Mouse (Mus musculus): ENCODE measurements around the gene Fndc1. TPM values are rescaled to one million over a fixed set of nuclear protein-coding genes. Genes with fewer than 3 reads are reported as not detected.

Fndc1 gene
- total and polyA plus RNA-seq, 2 experiments from 2014 or later, result 3.2 to 7.3 TPM

GRCm38 (mm10) chr17:7855851-7856250 is 28.7 kb upstream of the Fndc1 start:
- WGBS, result 71% methylated on average over 8 of the region's 8 CpGs
- Histone ChIP-seq H3K4me1 (ENCODE audit: insufficient read depth, low read length) (no peaks in the 10 kb centered on the region), H3K27me3 (ENCODE audit: insufficient read depth, low read length) (no peaks in the 10 kb centered on the region), H3K9ac (replicated peaks; ENCODE audit: low read length) (no peak overlapping the region), H3K4me2 (ENCODE audit: low read depth, low read length) (no peak overlapping the region), H3K27ac (no peak overlapping the region), H3K4me3 (ENCODE audit: low read length) (no peak overlapping the region), H3K36me3 (ENCODE audit: insufficient read depth, low read length) (no peaks in the 10 kb centered on the region), H3K9me3 (ENCODE audit: low read length) (no peaks in the 10 kb centered on the region)
- no peak for TF ChIP-seq CTCF (IDR thresholded peaks at IDR 0.05; ENCODE audit: low read depth)
- DNase-seq (ENCODE audit: low spot score) (no peak), ATAC-seq (no peak)

- TF ChIP-seq CTCF (IDR thresholded peaks at IDR 0.05; ENCODE audit: low read depth), result no peak
- Histone ChIP-seq H3K4me2 (ENCODE audit: low read depth, low read length) (no peak overlapping the region), H3K9ac (replicated peaks; ENCODE audit: low read length) (no peak overlapping the region), H3K4me3 (ENCODE audit: low read length) (no peak overlapping the region), H3K36me3 (ENCODE audit: insufficient read depth, low read length) (no peaks in the 10 kb centered on the region), H3K27ac (no peak overlapping the region), H3K27me3 (ENCODE audit: insufficient read depth, low read length) (no peaks in the 10 kb centered on the region), H3K4me1 (ENCODE audit: insufficient read depth, low read length) (no peaks in the 10 kb centered on the region), H3K9me3 (ENCODE audit: low read length) (no peaks in the 10 kb centered on the region)
- 35% methylated on average over 4 of the region's 4 CpGs for WGBS
- ATAC-seq (no peak), DNase-seq (ENCODE audit: low spot score) (no peak)
Measured at GRCm38 (mm10) chr17:7851979-7852378, 24.9 kb upstream of the Fndc1 start.

GRCm38 (mm10) chr17:7851527-7851926 is 24.4 kb upstream of the Fndc1 start:
- no peak for DNase-seq (ENCODE audit: low spot score)
- no peaks in the 10 kb centered on the region for H3K9me3 ChIP-seq (ENCODE audit: low read length)
- H3K27me3 ChIP-seq (ENCODE audit: insufficient read depth, low read length), result no peaks in the 10 kb centered on the region
- H3K4me1 ChIP-seq (ENCODE audit: insufficient read depth, low read length), result no peaks in the 10 kb centered on the region
- ATAC-seq, result no peak
- no peak overlapping the region for H3K4me2 ChIP-seq (ENCODE audit: low read depth, low read length)
- H3K9ac ChIP-seq (replicated peaks; ENCODE audit: low read length), result no peak overlapping the region
- TF ChIP-seq CTCF (IDR thresholded peaks at IDR 0.05; ENCODE audit: low read depth), result no peak
- 47% methylated on average over 9 of the region's 9 CpGs for whole genome bisulfite sequencing
- H3K36me3 ChIP-seq (ENCODE audit: insufficient read depth, low read length), result no peaks in the 10 kb centered on the region
- H3K27ac ChIP-seq, result no peak overlapping the region
- no peak overlapping the region for H3K4me3 ChIP-seq (ENCODE audit: low read length)

- TF ChIP-seq CTCF (IDR thresholded peaks at IDR 0.05; ENCODE audit: low read depth), result no peak
- 70% methylated on average over 6 of the region's 6 CpGs for WGBS
- H3K4me1 ChIP-seq (ENCODE audit: insufficient read depth, low read length), result no peaks in the 10 kb centered on the region
- no peak for ATAC-seq
- DNase-seq (ENCODE audit: low spot score), result no peak
- no peak overlapping the region for H3K9ac ChIP-seq (replicated peaks; ENCODE audit: low read length)
- H3K36me3 ChIP-seq (ENCODE audit: insufficient read depth, low read length), result no peaks in the 10 kb centered on the region
- no peak overlapping the region for H3K4me2 ChIP-seq (ENCODE audit: low read depth, low read length)
- no peak overlapping the region for H3K4me3 ChIP-seq (ENCODE audit: low read length)
- H3K27me3 ChIP-seq (ENCODE audit: insufficient read depth, low read length), result no peaks in the 10 kb centered on the region
- H3K9me3 ChIP-seq (ENCODE audit: low read length), result no peaks in the 10 kb centered on the region
- H3K27ac ChIP-seq, result no peak overlapping the region
Measured at GRCm38 (mm10) chr17:7850246-7850645, 23.1 kb upstream of the Fndc1 start.

- no peaks in the 10 kb centered on the region for H3K36me3 ChIP-seq (ENCODE audit: insufficient read depth, low read length)
- H3K9ac ChIP-seq (replicated peaks; ENCODE audit: low read length), result no peak overlapping the region
- no peaks in the 10 kb centered on the region for H3K27me3 ChIP-seq (ENCODE audit: insufficient read depth, low read length)
- H3K4me3 ChIP-seq (ENCODE audit: low read length), result no peak overlapping the region
- H3K4me1 ChIP-seq (ENCODE audit: insufficient read depth, low read length), result no peaks in the 10 kb centered on the region
- no peak overlapping the region for H3K4me2 ChIP-seq (ENCODE audit: low read depth, low read length)
- 50% methylated on average over 12 of the region's 12 CpGs for WGBS
- DNase-seq (ENCODE audit: low spot score) (peak; percentile 76), ATAC-seq (no peak)
- H3K27ac ChIP-seq, result no peak overlapping the region
- no peak for TF ChIP-seq CTCF (IDR thresholded peaks at IDR 0.05; ENCODE audit: low read depth)
- H3K9me3 ChIP-seq (ENCODE audit: low read length), result no peaks in the 10 kb centered on the region
Measured at GRCm38 (mm10) chr17:7840505-7841290, 13.6 kb upstream of the Fndc1 start.

- H3K4me3 ChIP-seq (ENCODE audit: low read length), result peak overlapping the region; percentile 52
- no peak overlapping the region for H3K27ac ChIP-seq
- 6% methylated on average over 16 of the region's 16 CpGs for WGBS
- H3K36me3 ChIP-seq (ENCODE audit: insufficient read depth, low read length), result no peaks in the 10 kb centered on the region
- H3K9me3 ChIP-seq (ENCODE audit: low read length), result no peaks in the 10 kb centered on the region
- peak overlapping the region; percentile 98 for H3K4me2 ChIP-seq (ENCODE audit: low read depth, low read length)
- ATAC-seq (peak; percentile 58; the same call in 1 of the 2 replicates), DNase-seq (ENCODE audit: low spot score) (peak; percentile 39)
- peaks cover 11% of the 10 kb centered on the region for H3K27me3 ChIP-seq (ENCODE audit: insufficient read depth, low read length)
- H3K4me1 ChIP-seq (ENCODE audit: insufficient read depth, low read length), result peaks cover 4% of the 10 kb centered on the region; the same call in 1 of the 2 replicates
- H3K9ac ChIP-seq (replicated peaks; ENCODE audit: low read length), result peak overlapping the region; percentile 45; the same call in 1 of the 2 replicates
- no peak for TF ChIP-seq CTCF (IDR thresholded peaks at IDR 0.05; ENCODE audit: low read depth)
Measured at GRCm38 (mm10) chr17:7827586-7827985, 484 bp upstream of the Fndc1 start.

- Histone ChIP-seq H3K27ac (no peak overlapping the region), H3K9ac (replicated peaks; ENCODE audit: low read length) (no peak overlapping the region), H3K9me3 (ENCODE audit: low read length) (no peaks in the 10 kb centered on the region), H3K27me3 (ENCODE audit: insufficient read depth, low read length) (peaks cover 11% of the 10 kb centered on the region), H3K4me3 (ENCODE audit: low read length) (no peak overlapping the region), H3K36me3 (ENCODE audit: insufficient read depth, low read length) (no peaks in the 10 kb centered on the region), H3K4me2 (ENCODE audit: low read depth, low read length) (0 out of 2 replicates have a peak overlapping the region, but pooled peaks have one; percentile 7), H3K4me1 (ENCODE audit: insufficient read depth, low read length) (peaks cover 4% of the 10 kb centered on the region; the same call in 1 of the 2 replicates)
- ATAC-seq (no peak), DNase-seq (ENCODE audit: low spot score) (peak; percentile 12)
- no peak for TF ChIP-seq CTCF (IDR thresholded peaks at IDR 0.05; ENCODE audit: low read depth)
- 55% methylated on average over 9 of the region's 9 CpGs for WGBS
Measured at GRCm38 (mm10) chr17:7825416-7825815, 1.7 kb downstream of the Fndc1 start.

All from hindbrain, postnatal 0 days (tissue).